Mouse (Mus musculus) kidney, postnatal 0 days (tissue): ENCODE results near the gene Aoc3. TPM values are rescaled to one million over a fixed set of nuclear protein-coding genes. Genes with fewer than 3 reads are reported as not detected.

Experiments
- ATAC-seq: fragments of 200-750 bp; cut with Nextera tagmentation; replicated peaks from 2 replicates; pipeline ENCODE4 v1.8.0; 2017; ENCODE audit warnings: low read depth, moderate number of reproducible peaks, moderate TSS enrichment, moderate library complexity; ENCODE audit not compliant: low FRiP score
- DNase-seq: peaks from one replicate; pipeline ENCODE4 v3.0.0-alpha.2; 2016; ENCODE audit warnings: low spot score
- H3K27ac ChIP-seq: fragments of 300-500 bp; sonication (generic); 2 replicates; pipeline ENCODE4 v1.5.1; 2014; ENCODE audit warnings: mild to moderate bottlenecking
- H3K27me3 ChIP-seq: fragments of 300-500 bp; sonication (generic); 2 replicates; pipeline ENCODE4 v1.6.1; 2014; ENCODE audit warnings: low read length, mixed read lengths; ENCODE audit not compliant: insufficient read depth
- H3K36me3 ChIP-seq: fragments of 300-500 bp; sonication (generic); 2 replicates; pipeline ENCODE4 v1.6.1; 2014; ENCODE audit warnings: low read length, mixed read lengths; ENCODE audit not compliant: insufficient read depth
- H3K4me1 ChIP-seq: fragments of 300-500 bp; sonication (generic); replicated peaks from 2 replicates; pipeline ENCODE4 v1.6.1; 2014; ENCODE audit warnings: antibody characterized with exemption, low read length, mixed read lengths; ENCODE audit not compliant: insufficient read depth
- H3K4me2 ChIP-seq: fragments of 300-500 bp; sonication (generic); 2 replicates; pipeline ENCODE4 v1.6.1; 2014; ENCODE audit warnings: mild to moderate bottlenecking, low read length, moderate library complexity, mixed read lengths
- H3K4me3 ChIP-seq: fragments of 300-500 bp; sonication (generic); replicated peaks from 2 replicates; pipeline ENCODE4 v1.5.1; 2014; ENCODE audit warnings: low read depth, low read length
- H3K9ac ChIP-seq: fragments of 300-500 bp; sonication (generic); 2 replicates; pipeline ENCODE4 v1.6.1; 2014; ENCODE audit warnings: low read depth, low read length
- H3K9me3 ChIP-seq: fragments of 300-500 bp; sonication (generic); replicated peaks from 2 replicates; pipeline ENCODE4 v1.6.1; 2016; ENCODE audit warnings: low read length, inconsistent platforms, mixed read lengths
- CTCF ChIP-seq: IDR thresholded peaks from 2 replicates; pipeline ENCODE4 v1.5.1; 2016; ENCODE audit warnings: antibody characterized with exemption, low read depth, mild to moderate bottlenecking, moderate library complexity
- WGBS: fragments of 180-500 bp; shearing (Covaris S2); extraction: QIAGEN DNeasy Blood & Tissue Kit; methylation state at CpG from one replicate; pipeline ENCODE4 v1.1.7; 2014; 5-methylcytosine and 5-hydroxymethylcytosine counted together
- polyA plus RNA-seq: library from polyadenylated mRNA; unstranded; fragments of >200 nt; fragmentation: Nextera tagmentation; extraction: Ambion mirVana; gene quantifications from 2 replicates; pipeline ENCODE4 v1.2.1, GENCODE M21; 2015

Aoc3 gene
- polyA plus RNA-seq, 1 experiment from 2014 or later = 2.0 TPM

- Histone ChIP-seq H3K4me1 (peaks cover 8% of the 10 kb centered on the region; the same call in 1 of the 2 replicates), H3K27me3 (no peaks in the 10 kb centered on the region), H3K4me2 (peak overlapping the region; percentile 21; the same call in 1 of the 2 replicates), H3K9ac (no peak overlapping the region), H3K4me3 (no peak overlapping the region), H3K27ac (peak overlapping the region; percentile 32; the same call in 1 of the 2 replicates), H3K9me3 (no peaks in the 10 kb centered on the region), H3K36me3 (no peaks in the 10 kb centered on the region)
- 66% methylated on average over 3 of the region's 3 CpGs for WGBS
- peak; percentile 25 for DNase-seq
- no peak for ATAC-seq
- TF ChIP-seq CTCF = no peak
These were observed 2.1 kb downstream of the Aoc3 start for GRCm38 (mm10) chr11:101332537-101332936.

GRCm38 (mm10) chr11:101334023-101334422 lies 3.6 kb downstream of the Aoc3 start:
- Histone ChIP-seq H3K27ac (no peak overlapping the region), H3K27me3 (no peaks in the 10 kb centered on the region), H3K4me3 (0 out of 2 replicates have a peak overlapping the region, but pooled peaks have one; percentile 4), H3K4me1 (peaks cover 12% of the 10 kb centered on the region; the same call in 1 of the 2 replicates), H3K9ac (no peak overlapping the region), H3K4me2 (peak overlapping the region; percentile 28; the same call in 1 of the 2 replicates), H3K36me3 (no peaks in the 10 kb centered on the region), H3K9me3 (no peaks in the 10 kb centered on the region)
- no peak for TF ChIP-seq CTCF
- no peak for ATAC-seq
- WGBS = 50% methylated on average over 10 of the region's 10 CpGs
- no peak for DNase-seq

- Histone ChIP-seq H3K9ac (no peak overlapping the region), H3K4me2 (peak overlapping the region; percentile 28; the same call in 1 of the 2 replicates), H3K4me1 (peaks cover 12% of the 10 kb centered on the region; the same call in 1 of the 2 replicates), H3K4me3 (no peak overlapping the region), H3K9me3 (no peaks in the 10 kb centered on the region), H3K27ac (no peak overlapping the region), H3K36me3 (no peaks in the 10 kb centered on the region), H3K27me3 (no peaks in the 10 kb centered on the region)
- DNase-seq = no peak
- WGBS = 14% methylated on average over 6 of the region's 6 CpGs
- ATAC-seq = no peak
- no peak for TF ChIP-seq CTCF
These were observed 4.1 kb downstream of the Aoc3 start for GRCm38 (mm10) chr11:101334516-101334915.

GRCm38 (mm10) chr11:101335685-101336084 lies 5.3 kb downstream of the Aoc3 start:
- Histone ChIP-seq H3K4me1 (peaks cover 10% of the 10 kb centered on the region; the same call in 1 of the 2 replicates), H3K9ac (no peak overlapping the region), H3K4me2 (no peak overlapping the region), H3K27ac (no peak overlapping the region), H3K9me3 (no peaks in the 10 kb centered on the region), H3K36me3 (no peaks in the 10 kb centered on the region), H3K27me3 (no peaks in the 10 kb centered on the region), H3K4me3 (no peak overlapping the region)
- DNase-seq (no peak), ATAC-seq (no peak)
- TF ChIP-seq CTCF = peak; percentile 42
- WGBS = 85% methylated on average over 9 of the region's 9 CpGs

- 4% methylated on average over 9 of the region's 9 CpGs for WGBS
- peak; percentile 77 for ATAC-seq
- peaks cover 9% of the 10 kb centered on the region; the same call in 1 of the 2 replicates for H3K4me1 ChIP-seq
- no peaks in the 10 kb centered on the region for H3K36me3 ChIP-seq
- H3K4me2 ChIP-seq = peak overlapping the region; percentile 50
- DNase-seq = peak; percentile 86
- H3K27ac ChIP-seq = peak overlapping the region; percentile 44
- H3K9ac ChIP-seq = no peak overlapping the region
- no peak for TF ChIP-seq CTCF
- no peaks in the 10 kb centered on the region for H3K9me3 ChIP-seq
- H3K4me3 ChIP-seq = 0 out of 2 replicates have a peak overlapping the region, but pooled peaks have one; percentile 7
- no peaks in the 10 kb centered on the region for H3K27me3 ChIP-seq
These were observed 7.8 kb downstream of the Aoc3 start for GRCm38 (mm10) chr11:101338123-101338760.

- WGBS = 77% methylated on average over 10 of the region's 10 CpGs
- H3K36me3 ChIP-seq = no peaks in the 10 kb centered on the region
- no peak overlapping the region for H3K4me3 ChIP-seq
- DNase-seq = no peak
- H3K4me2 ChIP-seq = no peak overlapping the region
- TF ChIP-seq CTCF = peak; percentile 10; the same call in 1 of the 2 replicates
- no peaks in the 10 kb centered on the region for H3K9me3 ChIP-seq
- H3K9ac ChIP-seq = no peak overlapping the region
- ATAC-seq = no peak
- H3K4me1 ChIP-seq = 0 out of 2 replicates have a peak, but pooled peaks cover 3% of the 10 kb centered on the region
- H3K27ac ChIP-seq = no peak overlapping the region
- no peaks in the 10 kb centered on the region for H3K27me3 ChIP-seq
These were observed 16.8 kb downstream of the Aoc3 start for GRCm38 (mm10) chr11:101347083-101347775.
